Mouse (Mus musculus) E14TG2a.4 (cell line): ENCODE data around the gene Dpf2.

Experiments
- H3K27me3 ChIP-seq: 2 replicates; pipeline ENCODE4 v1.6.1; 2014; ENCODE audit warnings: low read length, control low read depth; ENCODE audit not compliant: insufficient read depth
- H3K36me3 ChIP-seq: 2 replicates; pipeline ENCODE4 v1.6.1; 2014; ENCODE audit warnings: low read length, control low read depth; ENCODE audit not compliant: insufficient read depth
- H3K4me1 ChIP-seq: replicated peaks from 2 replicates; pipeline ENCODE4 v1.6.1; 2014; ENCODE audit warnings: low read depth, low read length, control low read depth
- H3K4me3 ChIP-seq: replicated peaks from 2 replicates; pipeline ENCODE4 v1.5.1; 2014; ENCODE audit warnings: mild to moderate bottlenecking, low read length
- H3K9me3 ChIP-seq: 2 replicates; pipeline ENCODE4 v1.6.1; 2014; ENCODE audit warnings: low read length, control low read depth
- CTCF ChIP-seq: conservative IDR thresholded peaks from 2 replicates; pipeline ENCODE4 v1.5.1; 2014; ENCODE audit warnings: low read length
- NANOG ChIP-seq: IDR thresholded peaks from 2 replicates; pipeline ENCODE4 v1.6.1; 2014; ENCODE audit warnings: borderline replicate concordance, low read length, mixed read lengths
- POU5F1 ChIP-seq: IDR thresholded peaks from 2 replicates; pipeline ENCODE4 v1.6.1; 2014; ENCODE audit warnings: low read length, borderline replicate concordance

The Dpf2 gene

DNA sequence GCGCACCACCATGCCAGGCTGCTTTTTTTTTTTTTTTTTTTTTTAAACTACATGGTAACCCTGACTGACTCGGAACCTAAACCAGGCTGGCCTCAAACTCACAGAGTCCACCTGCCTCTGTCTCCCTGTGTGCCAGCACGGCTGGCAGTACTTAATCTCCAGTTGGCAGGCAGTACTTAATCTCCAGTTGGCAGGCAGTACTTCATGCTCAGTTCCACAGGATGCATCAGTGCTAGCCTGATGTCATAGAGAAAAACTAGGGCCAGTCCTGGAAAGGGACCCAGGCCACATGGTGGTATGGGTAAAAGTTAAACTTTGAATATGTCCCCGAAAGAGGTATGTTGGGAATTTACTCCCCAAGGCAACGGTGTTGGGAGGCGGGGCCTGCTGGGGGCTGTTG lies 15.3 kb upstream of the Dpf2 start:
- Histone ChIP-seq H3K4me3 (no peak overlapping the region), H3K4me1 (peaks cover 39% of the 10 kb centered on the region), H3K36me3 (no peaks in the 10 kb centered on the region), H3K9me3 (no peaks in the 10 kb centered on the region), H3K27me3 (peaks cover 30% of the 10 kb centered on the region)
- TF ChIP-seq CTCF: no peak
- no peak for TF ChIP-seq NANOG
- no peak for TF ChIP-seq POU5F1

DNA sequence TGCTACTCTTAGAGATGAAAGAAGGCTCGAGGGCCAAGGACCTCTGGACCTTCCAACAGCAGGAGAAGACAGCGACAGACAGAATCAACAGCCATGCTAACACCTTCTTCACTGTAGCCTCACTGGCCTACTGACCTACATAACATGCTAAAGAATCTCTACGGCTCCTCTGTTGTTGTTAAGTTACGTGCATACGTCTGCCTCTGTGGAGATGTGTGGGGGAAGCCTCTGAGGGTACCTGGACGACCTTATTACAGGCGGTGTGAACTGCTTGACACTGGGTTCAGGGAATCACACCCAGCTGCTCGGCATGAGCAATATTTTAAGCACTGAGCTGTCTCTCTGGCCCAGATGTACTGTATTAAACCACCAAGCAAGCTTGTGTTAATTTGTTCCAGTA lies 14.7 kb upstream of the Dpf2 start:
- TF ChIP-seq CTCF (no peak), NANOG (no peak), POU5F1 (no peak)
- Histone ChIP-seq H3K27me3 (peaks cover 32% of the 10 kb centered on the region), H3K36me3 (no peaks in the 10 kb centered on the region), H3K9me3 (no peaks in the 10 kb centered on the region), H3K4me3 (no peak overlapping the region), H3K4me1 (peaks cover 44% of the 10 kb centered on the region)

DNA sequence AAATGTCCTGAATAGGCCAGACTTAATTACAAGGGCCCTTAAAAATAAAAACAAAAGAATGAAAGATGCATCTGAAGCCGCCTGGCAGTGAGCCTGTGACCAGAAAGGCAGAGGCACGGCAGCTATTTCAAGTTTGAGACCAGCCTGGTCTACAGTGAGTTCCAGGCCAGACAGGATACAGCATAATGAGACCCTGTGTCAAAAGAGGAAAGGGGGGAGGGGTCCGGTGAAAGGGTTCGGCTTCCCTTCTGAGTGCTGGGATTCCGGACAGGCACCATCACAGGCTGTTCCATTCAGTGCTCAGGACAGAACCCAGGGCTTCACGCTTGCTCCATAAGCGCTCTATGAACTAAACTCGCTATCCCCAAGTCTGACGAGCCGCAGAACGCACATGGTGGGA lies 14.2 kb upstream of the Dpf2 start:
- H3K4me3 ChIP-seq: no peak overlapping the region
- no peak for TF ChIP-seq POU5F1
- no peak for TF ChIP-seq CTCF
- TF ChIP-seq NANOG: no peak
- H3K9me3 ChIP-seq: no peaks in the 10 kb centered on the region
- peaks cover 33% of the 10 kb centered on the region for H3K27me3 ChIP-seq
- peaks cover 50% of the 10 kb centered on the region for H3K4me1 ChIP-seq
- H3K36me3 ChIP-seq: no peaks in the 10 kb centered on the region

DNA sequence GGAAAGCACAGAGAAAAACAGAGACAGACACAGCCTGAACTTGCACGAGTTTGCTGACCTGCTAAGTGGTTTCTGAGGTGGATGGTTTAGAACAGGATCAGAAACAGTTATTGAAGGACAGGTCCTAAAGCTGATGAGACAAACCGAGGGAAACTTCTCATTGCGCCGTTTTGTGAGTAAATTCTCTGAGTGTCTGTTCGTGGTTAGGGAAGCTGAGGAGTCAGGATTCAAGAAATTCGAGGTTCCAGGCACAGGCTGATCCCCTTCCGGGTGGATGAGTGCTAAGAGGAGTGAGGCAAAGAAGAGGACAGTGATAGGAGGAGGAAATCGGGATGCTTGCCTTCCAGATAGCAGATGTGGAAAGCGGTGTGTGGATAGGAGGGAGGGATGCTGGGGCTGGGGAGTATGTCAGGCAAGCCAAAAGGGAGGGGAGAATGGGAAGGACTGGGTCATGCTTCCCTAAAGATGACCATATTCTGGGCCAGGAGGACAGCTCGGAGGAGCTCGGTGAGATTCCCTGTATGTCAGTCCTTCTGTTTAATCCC lies 12.6 kb upstream of the Dpf2 start:
- Histone ChIP-seq H3K27me3 (peaks cover 33% of the 10 kb centered on the region), H3K4me1 (peaks cover 66% of the 10 kb centered on the region), H3K9me3 (no peaks in the 10 kb centered on the region), H3K4me3 (peak overlapping the region; percentile 54), H3K36me3 (no peaks in the 10 kb centered on the region)
- TF ChIP-seq POU5F1: no peak
- no peak for TF ChIP-seq CTCF
- no peak for TF ChIP-seq NANOG

DNA sequence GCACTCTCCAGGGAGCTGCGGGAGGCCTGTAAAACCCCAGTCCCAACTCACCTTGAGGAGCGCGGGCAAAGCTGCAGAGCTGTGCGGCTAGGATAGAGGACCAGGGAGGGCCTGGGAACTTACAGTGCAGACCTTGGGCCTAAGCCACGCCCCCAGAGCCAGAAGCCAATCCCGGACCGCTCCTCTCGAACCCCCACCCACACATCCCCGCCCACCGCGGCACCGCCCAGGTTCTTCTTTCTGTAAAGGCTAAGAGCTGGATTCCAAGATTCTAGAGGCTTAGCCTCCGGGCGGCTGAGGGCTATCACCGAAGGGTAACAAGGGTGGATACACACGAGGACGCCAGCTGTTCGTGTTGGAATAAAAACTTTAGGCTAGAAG lies 11.9 kb upstream of the Dpf2 start, which contains the start of gene Cdc42ep2:
Cdc42ep2 (minus strand) TSS at position 104 of the 381 bp plus-strand sequence.
- peaks cover 33% of the 10 kb centered on the region for H3K27me3 ChIP-seq
- H3K4me3 ChIP-seq: peak within 1 kb of the TSS; percentile 85
- peaks cover 68% of the 10 kb centered on the region for H3K4me1 ChIP-seq
- no peaks in the 10 kb centered on the region for H3K9me3 ChIP-seq
- H3K36me3 ChIP-seq: no peaks in the 10 kb centered on the region
- TF ChIP-seq POU5F1 (no peak), CTCF (no peak)

DNA sequence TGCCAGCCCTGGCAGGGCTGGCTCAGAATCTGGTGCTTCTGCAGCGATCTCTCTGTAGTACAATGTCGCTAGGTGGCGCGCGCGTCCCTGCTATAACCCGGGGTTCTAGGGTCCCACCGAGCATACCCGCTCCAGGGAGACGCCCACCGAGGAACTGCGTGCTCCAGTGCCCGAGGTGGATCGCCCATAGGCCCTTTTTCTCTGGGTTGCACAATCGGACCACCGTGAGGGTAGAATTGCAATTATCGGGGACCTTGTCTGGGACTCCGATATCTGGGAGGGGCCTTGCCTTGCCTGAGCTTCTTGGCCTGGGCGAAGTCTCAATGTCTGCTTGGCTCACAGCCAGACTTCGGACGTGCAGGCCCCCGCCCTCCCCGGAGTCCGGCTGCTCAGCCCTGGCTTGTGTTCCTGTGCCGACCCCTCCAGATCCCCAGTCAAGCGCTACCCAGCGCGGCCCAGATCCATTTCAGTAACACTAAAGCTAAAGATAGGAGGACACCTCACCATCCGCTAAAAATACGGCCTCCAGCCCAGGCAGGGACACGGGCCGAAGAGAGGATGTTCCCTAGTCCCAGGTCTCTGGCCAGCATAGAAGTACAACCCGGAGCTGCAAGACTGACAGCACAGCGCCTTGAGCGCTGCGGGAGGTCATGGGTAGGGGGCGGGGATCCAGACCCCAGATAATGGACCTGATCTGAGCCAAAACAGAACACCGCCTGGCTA lies 11.3 kb upstream of the Dpf2 start:
- TF ChIP-seq POU5F1 (no peak), CTCF (peak; percentile 47), NANOG (no peak)
- H3K36me3 ChIP-seq: no peaks in the 10 kb centered on the region
- no peaks in the 10 kb centered on the region for H3K9me3 ChIP-seq
- H3K4me3 ChIP-seq: peak overlapping the region; percentile 85
- H3K27me3 ChIP-seq: peaks cover 33% of the 10 kb centered on the region
- peaks cover 70% of the 10 kb centered on the region for H3K4me1 ChIP-seq

DNA sequence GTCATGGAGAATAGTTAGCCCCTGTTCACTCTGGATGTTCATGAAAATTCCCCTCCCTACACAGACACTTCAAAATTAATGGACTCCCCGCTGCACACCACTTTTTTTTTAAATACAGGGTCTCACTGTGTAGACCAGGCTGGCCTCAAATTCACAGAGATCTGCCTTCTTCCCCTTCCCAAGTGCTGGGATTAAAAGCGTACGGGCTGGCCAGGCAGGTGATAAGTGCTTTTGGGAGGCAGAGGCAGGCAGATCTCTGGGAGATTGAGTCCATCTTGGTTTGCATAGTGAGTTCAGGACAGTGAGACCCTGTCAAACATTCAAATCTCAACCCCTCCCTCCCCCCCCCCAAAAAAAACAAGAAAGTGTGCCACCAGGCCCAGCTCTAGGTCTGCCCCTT lies 10.2 kb upstream of the Dpf2 start:
- peaks cover 33% of the 10 kb centered on the region for H3K27me3 ChIP-seq
- peaks cover 74% of the 10 kb centered on the region for H3K4me1 ChIP-seq
- TF ChIP-seq NANOG: no peak
- no peak for TF ChIP-seq POU5F1
- TF ChIP-seq CTCF: no peak
- H3K4me3 ChIP-seq: 0 out of 2 replicates have a peak overlapping the region, but pooled peaks have one; percentile 60
- no peaks in the 10 kb centered on the region for H3K9me3 ChIP-seq
- no peaks in the 10 kb centered on the region for H3K36me3 ChIP-seq

DNA sequence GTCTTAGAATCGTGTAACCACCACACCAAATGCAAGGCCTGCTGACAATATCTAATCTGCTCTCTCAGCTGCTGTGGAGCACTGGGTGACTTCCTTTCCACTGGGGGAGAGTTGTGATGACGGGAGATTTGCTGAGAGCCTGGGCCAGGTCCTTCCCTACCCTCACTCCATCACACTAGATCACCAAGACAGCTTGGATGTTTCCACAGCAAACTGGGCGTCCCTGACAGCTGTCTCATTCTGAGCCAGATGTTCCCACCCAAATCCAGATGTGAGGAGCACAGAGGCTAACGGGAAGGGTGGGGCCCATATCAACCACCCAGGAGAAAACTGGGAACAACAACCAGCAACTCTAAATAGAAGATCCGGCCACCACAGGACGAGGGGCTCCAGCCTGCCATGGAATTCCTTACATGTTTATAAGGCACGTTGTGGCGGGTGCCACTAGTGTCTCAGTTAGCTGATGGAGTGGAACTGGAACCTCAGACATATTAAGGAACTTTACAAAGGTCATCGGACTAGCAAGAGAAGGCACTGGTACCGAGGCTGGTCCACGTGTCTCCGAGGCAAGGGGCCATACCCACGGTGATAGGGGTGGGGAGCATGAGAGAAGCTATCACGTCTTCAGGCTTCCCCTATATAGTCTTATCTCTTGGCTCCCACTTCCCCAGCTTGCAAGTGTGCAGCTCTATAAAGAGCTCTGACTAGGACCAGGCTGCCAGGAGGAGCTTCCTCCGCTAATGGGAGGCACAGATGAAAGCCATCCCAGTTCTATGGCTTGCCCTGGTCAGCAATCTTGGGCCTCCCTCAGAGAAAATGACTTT lies 9.5 kb upstream of the Dpf2 start:
- H3K27me3 ChIP-seq: peaks cover 29% of the 10 kb centered on the region
- peaks cover 76% of the 10 kb centered on the region for H3K4me1 ChIP-seq
- H3K4me3 ChIP-seq: peak overlapping the region; percentile 60
- TF ChIP-seq CTCF (no peak), POU5F1 (no peak), NANOG (no peak)
- H3K9me3 ChIP-seq: no peaks in the 10 kb centered on the region
- H3K36me3 ChIP-seq: peaks cover 5% of the 10 kb centered on the region
